Mouse (Mus musculus) liver, embryonic 14.5 days (tissue): Measurements from ENCODE around the gene Reep6.

ENCODE experiments used
- CTCF ChIP-seq: IDR thresholded peaks from 2 replicates; pipeline ENCODE4 v1.5.1; 2016; ENCODE audit warnings: antibody characterized with exemption, low read depth, control low read depth
- EP300 ChIP-seq: IDR thresholded peaks from 2 replicates; pipeline ENCODE4 v1.6.1; 2016; ENCODE audit warnings: antibody characterized with exemption, low read depth

DNA sequence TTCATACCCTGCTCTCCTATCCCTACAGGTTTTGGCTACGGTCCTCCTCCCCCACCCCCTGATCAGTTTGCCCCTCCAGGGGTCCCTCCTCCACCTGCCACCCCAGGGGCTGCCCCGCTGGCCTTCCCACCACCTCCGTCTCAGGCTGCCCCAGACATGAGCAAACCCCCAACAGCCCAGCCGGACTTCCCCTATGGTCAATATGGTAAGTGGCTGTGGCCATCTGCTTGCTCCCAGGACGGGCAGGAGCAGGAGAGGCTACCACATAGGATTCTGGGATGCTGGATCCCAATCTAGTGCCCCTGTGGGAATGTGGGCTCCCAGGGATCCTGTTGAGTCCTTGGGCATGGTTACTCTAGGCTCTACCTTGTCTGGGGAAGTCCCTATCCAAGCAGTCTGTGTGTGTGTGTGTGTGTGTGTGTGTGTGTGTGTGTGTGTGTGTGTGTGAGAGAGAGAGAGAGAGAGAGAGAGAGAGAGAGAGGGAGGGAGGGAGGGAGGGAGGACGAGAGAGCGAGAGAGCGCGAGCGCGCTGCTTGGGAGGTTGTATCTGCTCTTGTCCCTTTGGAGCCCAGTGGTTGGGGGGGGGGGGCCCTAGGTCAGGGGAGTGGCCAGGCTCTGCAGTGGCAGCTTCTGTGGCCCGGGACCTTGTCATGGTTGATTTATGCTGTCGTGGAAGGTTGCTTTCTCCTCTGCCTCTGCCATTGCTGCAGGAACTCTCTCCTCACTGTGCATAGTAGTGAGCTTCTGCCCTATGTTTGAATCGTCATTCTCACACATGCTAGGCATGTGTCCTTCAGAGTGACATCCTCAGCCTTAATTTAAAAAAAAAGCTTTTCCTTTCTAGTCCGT is 44.3 kb upstream of the Reep6 start:
- TF ChIP-seq CTCF (no peak), EP300 (no peak)
